Mouse (Mus musculus): Measurements from ENCODE around the gene Higd1b. TPM values are rescaled to one million over a fixed set of nuclear protein-coding genes. Genes with fewer than 3 reads are reported as not detected.

Gene Higd1b
- 1 to 10 TPM; 3.3 to 3.9 TPM for total RNA-seq (2021)
- long read RNA-seq, experiment 1, transcript Higd1b-201 (3 exons, 735 nt): major isoform, 9 of 10 reads
- long read RNA-seq, experiment 1, partial matches to known transcripts: 0 of 10 reads
- long read RNA-seq, experiment 1, other reads (novel, unspliced or antisense): 1 of 10 reads
- long read RNA-seq, experiment 2, partial matches to known transcripts: 1 of 6 reads
- long read RNA-seq, experiment 2, other reads (novel, unspliced or antisense): 1 of 6 reads

DNA sequence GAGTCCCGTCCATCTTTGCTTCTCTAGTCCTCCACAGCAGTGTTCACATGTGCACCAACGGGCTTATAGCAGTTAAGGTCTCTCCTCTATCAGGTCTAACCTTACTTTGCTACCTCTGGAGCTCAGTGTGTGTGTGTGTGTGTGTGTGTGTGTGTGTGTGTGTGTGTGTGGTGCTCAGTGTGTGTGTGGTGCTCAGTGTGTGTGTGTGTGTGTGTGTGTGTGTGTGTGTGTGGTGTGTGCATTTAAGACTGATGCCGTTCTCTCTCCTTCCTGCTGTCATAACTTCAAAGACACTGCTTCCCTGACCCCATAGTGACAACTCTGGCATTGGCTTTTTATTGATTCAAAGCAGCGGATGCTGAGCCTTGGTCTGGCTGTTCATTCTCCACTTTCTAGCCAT lies at the start of gene Higd1b:
Higd1b (plus strand) TSS at position 301 of the 400 bp plus-strand sequence.
- DNase-seq: no peak

DNA sequence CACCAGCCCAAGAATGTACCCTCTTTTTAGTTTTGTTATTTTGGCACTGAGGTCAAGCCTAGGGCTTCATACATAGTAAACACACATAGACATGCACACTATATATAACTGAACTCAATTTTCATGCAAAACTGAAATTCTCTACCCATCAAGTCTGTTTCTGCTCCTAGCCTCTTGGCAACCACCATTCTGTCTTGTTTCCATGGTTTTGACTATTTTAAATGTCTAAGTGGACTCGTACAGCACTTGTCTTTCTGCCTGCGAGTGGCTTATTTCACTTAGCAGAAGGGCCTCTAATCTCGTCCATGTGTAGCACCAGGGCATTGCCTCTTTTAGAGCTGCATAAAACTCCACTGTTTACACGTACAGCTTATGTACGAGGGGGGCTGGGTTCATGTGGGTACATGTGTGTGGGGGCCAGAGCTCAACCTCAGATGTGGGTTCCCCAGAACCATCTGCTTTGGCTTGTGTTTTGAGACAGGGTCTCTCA lies 47.9 kb upstream of the Higd1b start:
- DNase-seq: no peak

DNA sequence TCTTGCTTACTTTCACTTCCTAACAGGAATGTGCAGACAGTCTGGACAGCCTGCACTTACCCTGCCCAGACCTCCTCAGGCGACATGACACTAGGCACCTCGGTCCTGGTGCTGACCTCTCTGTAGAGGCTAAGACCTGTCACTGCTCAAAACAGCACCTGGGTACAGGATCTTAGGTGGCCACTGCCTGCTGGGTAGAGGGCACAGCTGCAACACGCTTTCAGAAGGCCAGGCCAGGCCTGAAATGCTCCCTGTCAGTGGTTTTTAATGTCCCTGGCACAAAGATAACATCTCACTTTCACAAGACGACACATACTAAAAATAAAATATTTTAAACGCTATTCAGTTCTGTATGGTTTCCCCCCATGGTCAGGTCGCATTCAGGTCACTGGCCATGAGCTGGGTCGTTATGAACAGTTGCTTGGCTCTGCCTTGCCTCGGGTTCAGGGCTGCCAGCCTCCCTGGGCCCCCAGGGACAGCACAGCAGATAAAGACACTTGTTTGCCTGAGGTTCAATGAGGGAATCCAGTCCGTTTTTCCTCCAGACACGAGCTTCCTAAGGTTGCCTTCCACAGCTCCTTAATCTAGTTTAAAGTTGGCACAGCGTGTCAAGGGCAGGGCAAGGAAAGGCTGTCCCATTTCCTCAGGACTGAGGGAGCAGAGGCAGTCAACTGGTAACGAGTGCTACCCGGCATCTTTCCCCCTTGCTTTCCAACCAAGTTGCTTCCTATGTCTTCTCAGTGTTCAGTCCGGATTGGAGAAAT lies 43.8 kb upstream of the Higd1b start:
- peak; percentile 63 for DNase-seq

DNA sequence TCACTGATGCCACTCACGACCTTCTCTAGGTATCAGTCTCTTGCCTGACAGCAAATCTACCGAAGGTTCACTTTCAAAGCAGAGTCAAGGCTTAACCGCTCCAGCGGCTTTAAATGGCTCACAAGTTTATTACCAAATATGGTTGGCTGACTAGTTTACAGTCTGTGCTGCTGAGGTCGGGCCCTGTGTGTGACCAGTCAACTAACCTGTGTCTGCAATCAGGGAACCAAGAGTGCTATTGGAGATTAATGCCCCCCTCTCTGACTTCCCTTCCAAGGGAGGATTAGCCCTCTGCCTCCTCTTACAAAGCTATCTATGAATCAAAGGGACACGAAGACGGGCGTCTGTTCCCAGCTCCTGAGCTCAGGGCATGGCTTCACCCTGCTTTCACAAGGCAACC lies 41.5 kb upstream of the Higd1b start:
- no peak for DNase-seq

DNA sequence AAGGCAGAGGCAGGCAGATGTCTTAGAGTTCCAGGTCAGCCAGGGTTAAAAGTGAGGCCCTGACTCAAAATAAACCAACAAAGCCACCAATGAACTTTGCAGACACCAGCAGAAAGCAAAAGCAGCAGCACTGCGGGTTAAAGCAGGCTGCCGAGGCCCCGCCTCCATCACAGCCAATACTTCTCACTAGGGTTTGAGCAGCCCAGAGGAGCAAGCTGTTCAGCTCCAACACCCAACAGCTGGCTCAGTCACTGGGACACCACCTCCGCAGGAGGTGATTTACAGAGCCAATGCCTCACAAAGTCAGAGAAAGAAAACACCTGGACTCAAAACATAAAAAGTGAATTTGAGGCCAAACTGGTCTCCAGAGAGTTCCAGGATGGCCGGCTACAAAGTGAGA lies 32.2 kb upstream of the Higd1b start:
- no peak for DNase-seq

DNA sequence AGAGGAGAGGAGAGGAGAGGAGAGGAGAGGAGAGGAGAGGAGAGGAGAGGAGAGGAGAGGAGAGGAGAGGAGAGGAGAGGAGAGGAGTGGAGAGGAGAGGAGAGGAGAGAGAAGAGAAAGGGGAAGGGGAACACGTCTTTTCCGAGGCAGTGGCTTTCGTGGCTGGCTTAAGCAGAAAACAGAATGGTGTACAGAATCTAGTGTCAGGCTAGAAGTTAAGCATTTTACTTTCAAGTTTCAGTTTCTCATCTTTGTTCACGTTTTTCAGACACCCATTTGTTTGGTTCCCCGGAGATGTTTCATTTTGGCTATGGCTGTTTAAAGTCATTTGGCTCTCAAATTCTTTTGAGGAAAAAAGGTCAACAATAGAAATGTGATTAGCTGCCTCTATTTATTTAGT lies 27.4 kb upstream of the Higd1b start:
- no peak for DNase-seq

DNA sequence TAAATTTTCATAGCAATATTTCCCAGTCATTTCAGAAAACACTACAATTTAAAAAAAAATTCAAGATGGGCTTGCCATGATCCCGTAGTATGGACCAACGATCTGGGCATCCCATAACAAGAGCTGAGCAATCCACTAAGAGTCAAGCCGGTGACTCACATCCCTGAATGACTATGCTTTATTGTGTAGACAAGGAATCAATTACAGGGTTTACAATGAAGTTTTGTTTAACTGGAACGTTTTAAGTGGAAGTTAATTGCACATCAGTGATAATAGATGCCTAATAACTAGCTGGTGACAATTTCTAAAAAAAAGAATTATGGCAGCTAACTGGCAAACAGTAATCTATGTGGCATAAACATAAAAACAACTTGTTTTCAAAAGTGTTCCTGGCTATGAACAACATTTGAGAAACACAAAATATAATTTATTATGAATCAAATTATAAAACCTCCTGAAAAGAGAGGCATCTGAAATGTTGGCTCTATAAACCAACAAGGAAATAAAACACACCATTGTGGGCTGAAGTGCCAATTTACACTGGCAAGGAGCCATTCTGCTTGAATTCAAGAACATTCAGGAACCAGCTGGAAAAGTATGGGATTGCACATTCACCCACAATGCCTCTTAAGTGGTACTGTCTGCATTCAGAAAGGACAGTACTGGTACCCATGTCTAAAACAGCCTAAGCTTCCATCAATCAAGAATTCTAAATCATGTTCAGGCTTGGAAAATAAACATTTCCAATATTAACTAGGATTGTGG lies 24.7 kb upstream of the Higd1b start:
- DNase-seq: no peak

DNA sequence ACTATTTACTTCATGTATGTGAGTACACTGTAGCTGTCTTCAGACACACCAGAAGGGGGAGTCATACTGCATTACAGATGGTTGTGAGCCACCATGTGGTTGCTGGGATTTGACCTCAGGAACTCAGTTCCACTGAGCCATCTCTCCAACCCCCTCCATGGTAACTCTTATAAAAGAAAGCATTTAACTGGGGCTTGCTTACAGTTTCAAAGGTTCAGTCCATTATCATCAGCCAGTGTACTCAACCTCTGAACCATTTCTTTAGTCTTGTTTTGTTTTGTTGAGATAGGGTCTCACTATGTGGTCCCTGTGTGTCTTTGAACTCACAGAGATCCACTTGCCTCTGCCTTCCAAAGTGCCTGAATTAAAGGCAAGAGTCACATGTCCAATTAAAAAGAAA lies 20.8 kb upstream of the Higd1b start:
- no peak for DNase-seq

DNA sequence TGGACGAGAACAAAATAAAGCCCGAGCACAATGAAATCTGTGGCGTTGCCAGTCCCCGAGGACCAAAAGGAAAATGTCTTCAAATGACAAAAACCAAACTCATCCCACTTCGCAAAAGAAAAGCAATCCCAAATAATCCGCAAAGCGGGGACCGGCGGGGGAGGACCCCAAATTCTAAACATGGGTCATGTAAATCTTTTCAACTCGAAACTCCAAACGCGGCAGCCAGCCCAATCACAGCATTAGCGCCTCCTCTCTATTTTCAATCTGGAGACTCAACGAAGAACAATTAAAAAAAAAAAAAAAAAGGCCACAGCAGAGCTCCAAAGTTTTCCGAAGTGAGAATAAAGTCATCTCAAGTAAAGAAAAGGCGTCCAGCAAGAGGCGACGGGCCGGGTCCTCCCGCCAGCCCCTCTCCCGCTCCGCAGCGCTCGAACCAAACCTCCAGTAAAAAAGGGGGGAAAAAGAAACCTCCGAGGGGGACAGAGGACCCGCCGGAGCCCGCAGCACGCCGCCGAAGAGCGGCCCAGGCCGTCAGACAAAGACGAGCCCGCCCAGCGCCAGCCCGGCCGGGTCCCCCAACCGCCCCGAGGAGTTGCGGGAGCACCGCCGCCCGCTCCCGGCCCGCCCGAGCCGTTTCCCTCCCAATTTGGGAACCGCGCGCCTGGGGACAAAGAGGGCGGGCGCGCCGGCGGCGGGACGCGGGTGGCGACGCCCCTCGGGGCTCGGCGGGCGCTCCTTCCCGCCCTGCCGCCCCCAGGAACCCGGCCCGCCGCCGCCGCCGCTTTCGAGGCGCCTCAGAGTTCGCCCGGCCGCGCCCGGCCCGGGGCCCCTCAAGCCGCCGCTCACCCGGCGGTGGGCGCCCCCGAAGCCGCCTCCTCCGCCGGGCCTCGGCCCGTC lies 17.3 kb upstream of the Higd1b start:
- DNase-seq: no peak

DNA sequence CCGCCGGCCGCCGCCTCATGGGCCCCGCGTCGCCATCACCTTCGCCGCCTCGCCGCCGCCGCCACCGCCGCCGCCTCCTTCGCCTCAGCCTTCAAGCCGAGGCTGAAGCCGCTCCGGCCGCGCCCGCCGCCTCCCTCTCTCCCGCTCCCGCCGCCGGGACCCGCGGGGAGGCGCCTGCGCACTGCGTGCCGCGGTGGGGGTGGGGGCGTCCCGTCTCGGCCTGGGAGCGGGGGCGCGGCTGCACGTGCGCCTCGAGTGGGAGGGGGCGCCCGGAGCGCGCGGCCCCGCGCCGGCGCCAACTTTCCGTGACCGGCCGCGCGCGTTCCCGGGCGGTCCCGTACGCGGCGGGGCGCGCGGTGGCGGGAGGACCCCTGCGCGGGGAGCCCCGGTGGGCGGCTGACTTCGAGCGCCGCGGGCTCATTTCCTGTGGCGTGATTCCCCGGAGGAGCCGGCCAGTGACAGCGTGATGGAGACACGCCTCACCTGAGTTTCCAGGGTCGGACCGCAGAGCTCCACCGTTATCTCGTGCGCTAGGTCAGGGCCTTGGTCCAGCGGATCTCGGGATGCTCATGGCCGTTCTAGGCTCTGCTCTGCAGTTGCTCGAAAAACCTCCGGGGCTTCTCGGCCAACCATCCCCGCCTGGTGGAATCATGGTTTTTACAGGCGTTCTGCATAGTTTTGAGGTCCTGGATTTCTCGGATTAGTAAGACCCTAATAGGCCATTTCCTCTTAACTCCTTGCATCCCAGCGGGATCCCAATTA lies 16.4 kb upstream of the Higd1b start, which contains the start of gene Gjc1:
Gjc1 (minus strand) TSS at position 680 of the 762 bp plus-strand sequence.
- peak; percentile 71 for DNase-seq

DNA sequence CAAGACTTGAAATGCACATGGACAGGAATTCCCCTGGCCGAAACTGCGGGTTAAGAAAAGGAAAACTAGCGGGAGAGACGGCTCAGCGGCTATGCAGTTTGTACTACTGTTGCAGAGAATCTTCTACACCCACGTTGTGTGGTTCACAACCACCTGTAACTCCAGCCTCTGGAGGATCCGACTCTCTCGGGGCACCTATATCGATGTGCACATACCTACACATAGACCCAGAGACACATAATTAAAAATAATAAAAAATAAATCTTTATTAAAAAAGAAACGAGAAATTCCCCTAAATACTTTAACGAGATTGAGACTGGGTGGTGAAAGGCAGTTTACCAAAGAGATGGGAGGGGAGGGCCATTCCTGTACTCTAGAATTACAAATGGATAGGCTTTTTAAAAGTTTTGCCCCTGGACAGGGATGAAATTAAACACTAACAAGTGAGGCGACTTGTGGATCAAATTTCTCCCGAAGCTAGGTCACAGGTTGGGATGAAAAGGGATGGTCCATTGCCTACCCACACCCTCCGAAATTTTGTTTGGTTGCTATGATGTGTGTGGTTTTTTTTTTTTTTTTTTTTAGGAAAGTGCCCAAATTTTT lies 15.8 kb upstream of the Higd1b start:
- no peak for DNase-seq

DNA sequence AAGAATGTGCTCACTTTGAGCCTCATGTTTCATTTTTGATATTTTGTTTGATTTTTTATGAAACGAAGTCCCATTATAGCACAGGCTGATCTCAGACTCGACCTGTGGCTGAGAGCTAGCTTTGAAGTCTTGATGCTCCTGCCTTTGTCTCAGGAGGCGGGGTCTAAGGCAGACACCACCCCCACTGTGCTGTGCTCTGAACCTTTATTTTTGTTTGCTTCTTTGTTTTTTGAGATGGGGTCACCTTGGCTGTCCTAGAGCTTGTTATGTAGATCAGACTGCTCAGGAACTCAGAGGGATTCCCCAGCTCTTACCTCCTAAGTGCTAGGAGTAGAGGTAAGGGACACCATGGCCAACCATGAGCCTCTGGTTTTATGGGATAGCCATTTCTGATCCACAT lies 15.2 kb upstream of the Higd1b start:
- no peak for DNase-seq

DNA sequence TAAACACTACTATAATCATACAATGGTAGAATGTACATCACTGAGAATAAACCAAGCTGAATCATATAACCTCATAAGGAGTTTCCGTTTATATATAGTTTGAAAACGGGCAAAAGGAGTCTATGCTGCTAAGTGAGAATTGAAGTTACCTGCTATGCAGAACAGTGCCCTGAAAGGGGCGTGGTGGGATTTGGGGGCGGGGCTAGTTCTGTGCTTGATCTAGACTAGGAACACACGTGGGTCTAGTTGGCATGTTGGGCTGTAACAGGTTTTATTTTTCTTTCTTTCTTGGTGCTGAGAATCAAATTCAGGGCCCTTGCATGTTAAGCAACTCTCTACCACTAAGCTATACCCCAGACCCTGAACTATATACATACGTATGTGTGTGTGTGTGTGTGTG lies 14.4 kb upstream of the Higd1b start:
- no peak for DNase-seq

DNA sequence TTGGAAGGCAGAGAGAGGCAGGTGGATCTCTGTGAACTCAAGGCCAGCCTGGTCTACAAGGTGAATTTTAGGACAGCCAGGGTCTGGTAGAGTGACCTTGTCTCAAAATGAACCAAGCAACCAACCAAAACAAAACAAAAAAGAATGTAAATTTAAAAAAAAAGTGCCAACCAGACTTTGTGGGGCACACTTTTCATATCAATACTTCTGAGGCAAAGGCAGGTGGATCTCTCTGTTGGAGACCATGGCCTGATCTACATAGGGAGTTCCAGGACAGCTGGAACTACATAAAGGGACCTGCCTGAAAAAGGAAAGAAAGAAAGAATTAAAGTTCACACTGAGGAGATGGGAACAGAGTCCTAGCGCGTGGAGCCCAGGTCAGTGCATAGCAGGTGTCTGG lies 9.2 kb upstream of the Higd1b start:
- no peak for DNase-seq

DNA sequence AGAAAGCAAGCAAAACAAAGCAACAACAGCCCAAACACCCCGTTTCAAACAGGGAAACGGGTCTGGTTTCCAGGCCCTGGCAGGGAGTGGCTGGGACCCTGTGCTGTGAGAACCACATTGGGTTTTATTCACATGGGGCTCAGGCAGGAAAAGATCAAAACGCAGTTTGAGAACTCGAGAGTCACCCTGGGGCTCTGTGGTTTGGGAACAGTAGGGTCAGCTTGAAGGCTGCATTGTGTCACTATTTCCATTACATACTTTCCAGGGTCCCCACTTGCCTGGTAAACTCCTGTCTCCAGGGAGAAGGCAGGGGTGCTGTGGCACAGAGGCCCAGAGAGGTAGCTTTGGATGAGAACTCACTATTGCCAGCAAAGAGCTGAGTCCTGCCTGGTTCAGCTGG lies 8.6 kb upstream of the Higd1b start:
- no peak for DNase-seq

DNA sequence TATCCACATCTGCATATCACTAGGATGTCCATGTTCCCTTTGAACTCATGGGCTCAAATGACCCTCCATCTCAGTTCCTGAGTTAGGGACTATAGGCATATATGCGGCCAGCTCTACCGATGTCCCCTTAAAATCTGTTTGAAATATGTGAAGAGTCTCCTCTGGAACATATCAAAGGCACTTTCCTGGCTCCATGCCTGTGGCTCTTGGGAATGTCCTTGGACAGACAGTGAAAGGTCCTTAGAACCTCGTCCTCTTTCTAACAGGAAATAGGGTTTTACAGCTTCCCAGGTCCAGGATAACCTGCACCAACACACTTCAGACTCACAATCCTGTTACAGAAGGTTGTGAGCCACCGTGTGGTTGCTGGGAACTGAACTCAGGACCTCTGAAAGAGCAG lies 5.4 kb upstream of the Higd1b start:
- no peak for DNase-seq

DNA sequence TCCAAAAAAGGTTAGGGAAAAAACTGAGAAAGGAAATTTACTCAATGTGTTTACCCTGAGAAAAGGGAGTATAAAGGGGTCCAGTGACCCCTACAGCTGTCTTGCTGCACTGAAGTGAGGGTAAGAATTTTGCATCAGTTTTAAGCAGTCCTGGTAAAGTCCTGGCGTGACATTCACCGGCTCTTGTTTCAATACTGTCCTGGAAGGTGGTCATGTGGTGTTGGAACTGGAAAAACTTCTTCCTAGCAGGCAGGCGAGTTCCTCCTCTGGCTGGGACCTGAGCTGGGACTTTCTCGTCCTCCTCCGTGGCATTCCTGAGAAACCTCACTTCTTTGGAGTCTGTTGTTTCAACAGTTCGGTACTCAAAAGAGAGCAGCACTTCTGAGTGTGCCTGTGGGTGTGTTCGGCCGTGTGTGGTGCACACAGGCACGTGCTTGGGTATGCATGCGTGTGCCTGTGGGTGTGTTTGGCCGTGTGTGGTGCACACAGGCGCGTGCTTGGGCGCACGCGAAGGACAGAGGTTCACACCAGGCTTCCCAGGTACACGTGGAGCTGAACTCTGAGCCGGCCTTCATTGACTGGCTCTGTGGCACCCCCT lies 2.9 kb upstream of the Higd1b start:
- no peak for DNase-seq

DNA sequence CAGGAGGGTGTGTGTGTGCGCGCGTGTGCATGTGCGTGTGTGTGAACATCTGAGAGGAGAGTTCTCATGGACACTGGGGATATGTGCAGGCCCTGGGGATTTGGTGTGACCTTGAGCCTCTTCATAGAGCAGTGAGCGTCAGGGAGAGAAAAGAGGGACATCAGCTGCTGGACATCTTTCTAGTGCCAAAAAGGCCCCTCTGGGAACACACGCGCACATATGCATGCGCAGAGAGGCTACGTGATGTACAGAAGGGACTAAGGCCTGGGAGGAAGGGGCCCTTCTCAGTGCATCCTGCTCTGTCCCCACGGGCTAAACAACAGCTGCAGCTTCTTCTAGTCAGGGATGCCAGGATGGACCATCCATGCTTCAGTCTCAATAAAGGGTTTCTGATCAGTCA lies 1.4 kb upstream of the Higd1b start:
- DNase-seq: peak; percentile 57

DNA sequence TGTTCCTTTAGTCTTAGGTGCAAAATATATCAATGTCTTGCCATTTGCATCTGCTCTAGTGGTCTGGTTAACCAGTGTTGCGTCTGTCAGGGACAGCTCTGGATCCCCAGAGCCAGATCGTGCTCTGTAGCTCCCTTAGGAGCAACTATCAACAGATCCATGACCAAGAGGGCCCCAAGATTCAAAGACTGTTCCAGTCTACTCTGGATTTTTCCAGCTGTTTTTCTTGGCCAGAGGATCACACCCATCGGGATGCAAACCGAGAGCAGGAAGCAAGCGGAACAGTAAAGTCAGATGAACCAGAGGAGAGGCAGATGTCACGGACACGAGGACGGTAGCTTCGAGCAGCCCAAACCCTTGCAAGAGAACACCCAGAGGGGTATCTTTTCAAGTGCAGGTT lies 497 bp downstream of the Higd1b start:
- no peak for DNase-seq

DNA sequence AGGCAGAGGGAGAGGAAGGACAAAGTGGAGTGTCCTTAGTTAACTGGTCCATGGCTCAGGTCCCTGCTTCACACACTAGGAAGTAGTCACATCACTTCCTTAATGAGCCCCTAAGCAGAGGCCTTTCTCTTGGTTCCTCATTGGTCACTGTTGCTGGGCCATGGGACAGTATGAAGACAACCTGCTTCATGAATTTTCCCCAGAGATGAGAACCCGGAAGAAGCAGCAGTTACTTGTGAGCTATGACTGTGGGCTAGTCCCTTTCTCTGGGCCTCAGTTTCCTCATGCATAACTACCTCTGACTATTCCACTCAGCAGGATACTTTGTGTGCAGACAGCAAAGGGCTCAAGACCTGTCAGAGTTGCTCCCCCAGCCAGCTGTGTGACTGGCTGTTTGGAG lies 1.7 kb downstream of the Higd1b start:
- DNase-seq: no peak

All from gastrocnemius, postnatal 25 days (tissue).